Mouse (Mus musculus) neural tube, embryonic 14.5 days (tissue): ENCODE results near the gene Arhgap5. TPM values are rescaled to one million over a fixed set of nuclear protein-coding genes. Genes with fewer than 3 reads are reported as not detected.
A peak's percentile ranks its signal among the peaks of the same experiment; 100 is the strongest.

ENCODE experiments used
- ATAC-seq: fragments of 200-750 bp; cut with Nextera tagmentation; 2 replicates; pipeline ENCODE4 v1.8.0; 2017; ENCODE audit warnings: low read depth, mild to moderate bottlenecking, moderate TSS enrichment, moderate library complexity
- H3K27ac ChIP-seq: fragments of 300-500 bp; sonication (generic); 2 replicates; pipeline ENCODE4 v1.5.1; 2014; ENCODE audit warnings: low read depth, mild to moderate bottlenecking, control low read depth, low read length, moderate library complexity, mixed read lengths
- H3K27me3 ChIP-seq: fragments of 300-500 bp; sonication (generic); 2 replicates; pipeline ENCODE4 v1.6.1; 2014; ENCODE audit warnings: low read length; ENCODE audit not compliant: control insufficient read depth, insufficient read depth
- H3K36me3 ChIP-seq: fragments of 300-500 bp; sonication (generic); 2 replicates; pipeline ENCODE4 v1.6.1; 2014; ENCODE audit warnings: low read length, mixed read lengths; ENCODE audit not compliant: control insufficient read depth, insufficient read depth
- H3K4me1 ChIP-seq: fragments of 300-500 bp; sonication (generic); 2 replicates; pipeline ENCODE4 v1.6.1; 2014; ENCODE audit warnings: low read length; ENCODE audit not compliant: control insufficient read depth, insufficient read depth
- H3K4me2 ChIP-seq: fragments of 300-500 bp; sonication (generic); 2 replicates; pipeline ENCODE4 v1.6.1; 2014; ENCODE audit warnings: mild to moderate bottlenecking, low read depth, low read length, control low read depth
- H3K4me3 ChIP-seq: fragments of 300-500 bp; sonication (generic); 2 replicates; pipeline ENCODE4 v1.5.1; 2014; ENCODE audit warnings: low read depth, low read length, control low read depth, mixed read lengths
- H3K9ac ChIP-seq: fragments of 300-500 bp; sonication (generic); replicated peaks from 2 replicates; pipeline ENCODE4 v1.6.1; 2014; ENCODE audit warnings: low read depth, mild to moderate bottlenecking, control low read depth, low read length, mixed read lengths
- H3K9me3 ChIP-seq: fragments of 300-500 bp; sonication (generic); 2 replicates; pipeline ENCODE4 v1.6.1; 2016; ENCODE audit warnings: low read length; ENCODE audit not compliant: control insufficient read depth
- WGBS: fragments of 180-500 bp; shearing (Covaris S2); extraction: QIAGEN DNeasy Blood & Tissue Kit; methylation state at CpG from one replicate; pipeline ENCODE4 v1.1.7; 2014; 5-methylcytosine and 5-hydroxymethylcytosine counted together
- polyA plus RNA-seq: library from polyadenylated mRNA; unstranded; fragments of >200 nt; fragmentation: Nextera tagmentation; extraction: Ambion mirVana; gene quantifications from 2 replicates; pipeline ENCODE4 v1.2.1, GENCODE M21; 2014

The Arhgap5 gene
- polyA plus RNA-seq, 1 experiment from 2014 or later: 39.0 TPM

DNA sequence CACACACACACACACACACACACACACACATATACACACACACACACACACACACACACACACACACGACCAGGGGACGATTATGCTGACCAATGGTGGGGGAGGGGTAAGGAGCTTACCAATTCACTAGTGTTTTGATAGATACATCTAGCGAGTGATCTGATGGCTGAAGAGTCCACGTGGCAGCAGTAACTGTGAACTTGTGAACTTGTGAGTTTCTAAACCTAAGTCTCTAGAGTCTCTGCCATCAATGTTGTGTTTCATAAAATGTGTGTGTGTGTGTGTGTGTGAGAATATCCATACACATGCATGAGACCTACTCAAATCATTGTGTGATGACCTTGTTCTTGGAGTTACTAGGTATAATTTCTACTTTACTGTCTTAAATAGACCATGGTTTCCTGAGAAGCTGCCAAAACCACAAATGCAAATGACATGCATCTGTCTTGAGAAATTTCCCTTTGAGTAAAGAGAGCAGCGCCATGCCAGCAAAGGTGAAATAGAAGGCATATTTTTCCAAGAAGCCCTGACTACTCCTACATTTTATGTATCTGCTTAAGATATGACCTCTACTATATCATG, 21.7 kb upstream of the Arhgap5 start:
- Histone ChIP-seq H3K27ac (no peak overlapping the region), H3K4me2 (no peak overlapping the region), H3K36me3 (no peaks in the 10 kb centered on the region), H3K4me1 (no peaks in the 10 kb centered on the region), H3K27me3 (no peaks in the 10 kb centered on the region), H3K4me3 (no peak overlapping the region), H3K9me3 (no peaks in the 10 kb centered on the region), H3K9ac (no peak overlapping the region)
- no peak for ATAC-seq
- 84% methylated on average over 5 of the region's 5 CpGs for WGBS

- H3K4me1 ChIP-seq: 0 out of 2 replicates have a peak, but pooled peaks cover 1% of the 10 kb centered on the region
These were observed 20.6 kb upstream of the Arhgap5 start for GRCm38 (mm10) chr12:52483219-52483618.

GRCm38 (mm10) chr12:52488266-52488975, 15.4 kb upstream of the Arhgap5 start:
- ATAC-seq: no peak; the same call in 1 of the 2 replicates
- Histone ChIP-seq H3K36me3 (no peaks in the 10 kb centered on the region), H3K4me1 (0 out of 2 replicates have a peak, but pooled peaks cover 5% of the 10 kb centered on the region), H3K4me2 (peak overlapping the region; percentile 3; the same call in 1 of the 2 replicates), H3K9ac (no peak overlapping the region), H3K27ac (no peak overlapping the region), H3K27me3 (no peaks in the 10 kb centered on the region), H3K4me3 (no peak overlapping the region), H3K9me3 (no peaks in the 10 kb centered on the region)
- WGBS: 20% methylated on average over 15 of the region's 15 CpGs

More at GRCm38 (mm10) chr12:52483219-52483618, 20.6 kb upstream of the Arhgap5 start:
- no peaks in the 10 kb centered on the region for H3K36me3 ChIP-seq
- WGBS: 96% methylated on average over 9 of the region's 9 CpGs
- H3K27me3 ChIP-seq: no peaks in the 10 kb centered on the region
- no peak overlapping the region for H3K4me2 ChIP-seq
- H3K9ac ChIP-seq: no peak overlapping the region
- H3K27ac ChIP-seq: no peak overlapping the region
- ATAC-seq: no peak
- H3K4me3 ChIP-seq: no peak overlapping the region
- no peaks in the 10 kb centered on the region for H3K9me3 ChIP-seq

DNA sequence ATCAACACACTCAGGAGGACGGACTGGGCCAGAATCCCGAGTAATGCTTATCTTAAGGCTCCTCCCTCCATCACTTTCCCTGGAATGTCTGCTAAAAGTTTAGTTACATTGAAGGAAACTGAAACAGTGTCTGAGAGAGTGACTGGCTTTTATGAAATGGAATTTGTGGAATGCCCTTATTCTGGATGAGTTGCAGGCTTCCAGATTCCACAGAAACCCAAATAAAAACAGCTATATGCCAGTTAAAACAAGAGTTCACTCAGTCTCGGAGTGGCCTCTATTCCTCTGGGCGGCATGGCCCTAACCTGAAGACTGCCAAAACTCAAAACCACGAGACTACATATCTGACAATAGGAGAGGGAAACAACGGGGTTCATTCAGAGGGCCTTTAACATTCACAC, 10.5 kb upstream of the Arhgap5 start:
- Histone ChIP-seq H3K27me3 (no peaks in the 10 kb centered on the region), H3K9ac (no peak overlapping the region), H3K4me3 (no peak overlapping the region), H3K27ac (no peak overlapping the region), H3K9me3 (no peaks in the 10 kb centered on the region), H3K36me3 (no peaks in the 10 kb centered on the region), H3K4me1 (0 out of 2 replicates have a peak, but pooled peaks cover 3% of the 10 kb centered on the region), H3K4me2 (no peak overlapping the region)
- 74% methylated on average over 6 of the region's 6 CpGs for WGBS
- no peak for ATAC-seq

DNA sequence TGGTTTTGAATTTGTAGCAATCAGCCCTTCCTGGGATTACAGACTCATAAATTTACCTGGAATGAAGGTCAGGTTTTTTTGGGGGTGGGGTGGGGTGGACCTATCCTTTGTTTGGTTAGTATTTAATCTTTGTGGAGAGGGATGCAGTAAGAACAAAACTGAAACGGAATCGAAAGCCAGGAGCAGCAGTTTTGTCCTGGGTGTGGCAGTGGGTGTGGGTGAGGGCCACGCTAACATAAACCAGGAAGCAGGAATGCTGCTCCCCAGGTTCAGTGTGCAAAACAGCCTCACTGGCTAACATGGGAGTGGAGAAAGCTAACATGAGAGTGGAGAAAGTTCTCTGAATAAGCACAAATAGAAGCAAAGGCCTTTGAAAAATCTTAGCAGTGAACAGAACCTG, 6.6 kb upstream of the Arhgap5 start:
- no peaks in the 10 kb centered on the region for H3K36me3 ChIP-seq
- H3K27ac ChIP-seq: no peak overlapping the region
- H3K27me3 ChIP-seq: no peaks in the 10 kb centered on the region
- no peak overlapping the region for H3K9ac ChIP-seq
- no peak for ATAC-seq
- H3K9me3 ChIP-seq: no peaks in the 10 kb centered on the region
- 88% methylated on average over 3 of the region's 3 CpGs for WGBS
- no peaks in the 10 kb centered on the region for H3K4me1 ChIP-seq
- no peak overlapping the region for H3K4me2 ChIP-seq
- no peak overlapping the region for H3K4me3 ChIP-seq

- no peaks in the 10 kb centered on the region for H3K9me3 ChIP-seq
- H3K4me3 ChIP-seq: no peak overlapping the region
- H3K9ac ChIP-seq: no peak overlapping the region
- no peaks in the 10 kb centered on the region; the same call in 1 of the 2 replicates for H3K27me3 ChIP-seq
- no peak overlapping the region for H3K27ac ChIP-seq
- H3K36me3 ChIP-seq: no peaks in the 10 kb centered on the region
- no peak overlapping the region for H3K4me2 ChIP-seq
- WGBS: 83% methylated on average over 8 of the region's 8 CpGs
- peaks cover 4% of the 10 kb centered on the region; the same call in 1 of the 2 replicates for H3K4me1 ChIP-seq
- ATAC-seq: no peak
These were observed 2.6 kb upstream of the Arhgap5 start for GRCm38 (mm10) chr12:52500915-52501833.

DNA sequence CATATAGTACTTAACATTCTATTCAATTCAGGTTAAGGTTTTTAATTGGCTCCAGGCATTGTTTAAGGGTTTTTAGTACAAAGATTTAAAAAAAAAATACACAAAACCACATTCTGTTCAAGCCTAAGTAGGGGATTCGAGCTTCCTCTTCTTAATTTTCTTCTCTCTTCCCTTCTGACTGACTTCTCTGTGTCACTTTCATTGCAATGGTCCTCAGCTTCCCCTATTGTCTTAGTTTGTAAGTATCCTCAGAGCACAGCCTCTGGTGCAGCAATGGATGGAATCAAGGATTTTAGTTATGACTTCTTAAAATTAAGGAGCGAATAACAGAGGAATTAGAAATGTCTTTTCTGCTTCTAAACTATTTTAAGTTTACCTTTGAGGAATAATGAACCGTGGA, 1.6 kb upstream of the Arhgap5 start:
- Histone ChIP-seq H3K4me3 (no peak overlapping the region), H3K4me1 (peaks cover 4% of the 10 kb centered on the region; the same call in 1 of the 2 replicates), H3K27me3 (no peaks in the 10 kb centered on the region; the same call in 1 of the 2 replicates), H3K36me3 (no peaks in the 10 kb centered on the region), H3K9me3 (no peaks in the 10 kb centered on the region), H3K27ac (no peak overlapping the region), H3K4me2 (no peak overlapping the region), H3K9ac (no peak overlapping the region)
- 58% methylated on average over 3 of the region's 3 CpGs for WGBS
- ATAC-seq: no peak

GRCm38 (mm10) chr12:52503131-52503455, 679 bp upstream of the Arhgap5 start:
- Histone ChIP-seq H3K36me3 (no peaks in the 10 kb centered on the region), H3K9me3 (no peaks in the 10 kb centered on the region), H3K4me3 (peak overlapping the region; percentile 93), H3K4me2 (peak overlapping the region; percentile 71), H3K27ac (peak overlapping the region; percentile 99), H3K9ac (peak overlapping the region; percentile 50), H3K4me1 (peaks cover 4% of the 10 kb centered on the region; the same call in 1 of the 2 replicates), H3K27me3 (no peaks in the 10 kb centered on the region; the same call in 1 of the 2 replicates)
- under 1% methylated on average over 13 of the region's 13 CpGs for WGBS
- peak; percentile 50 for ATAC-seq
